Mouse (Mus musculus) hindbrain, embryonic 11.5 days (tissue): ENCODE results near the gene Ppara. TPM values are rescaled to one million over a fixed set of nuclear protein-coding genes. Genes with fewer than 3 reads are reported as not detected.
A peak's percentile ranks its signal among the peaks of the same experiment; 100 is the strongest.

Source experiments
- ATAC-seq: fragments of 200-750 bp; cut with Nextera tagmentation; 2 replicates; pipeline ENCODE4 v1.8.0; 2017; ENCODE audit warnings: mild to moderate bottlenecking, moderate TSS enrichment, moderate library complexity; ENCODE audit not compliant: low FRiP score
- DNase-seq: peaks from one replicate; pipeline ENCODE4 v3.0.0-alpha.2; 2015; ENCODE audit warnings: low spot score
- H3K27ac ChIP-seq: fragments of 300-500 bp; sonication (generic); 2 replicates; pipeline ENCODE4 v1.5.1; 2014; ENCODE audit warnings: mild to moderate bottlenecking, low read depth, low read length
- H3K27me3 ChIP-seq: fragments of 300-500 bp; sonication (generic); 2 replicates; pipeline ENCODE4 v1.6.1; 2014; ENCODE audit warnings: mild to moderate bottlenecking, low read length, moderate library complexity, mixed read lengths; ENCODE audit not compliant: control insufficient read depth, insufficient read depth
- H3K36me3 ChIP-seq: fragments of 300-500 bp; sonication (generic); 2 replicates; pipeline ENCODE4 v1.6.1; 2014; ENCODE audit warnings: mild to moderate bottlenecking, low read length, moderate library complexity, mixed read lengths; ENCODE audit not compliant: control insufficient read depth, insufficient read depth
- H3K4me1 ChIP-seq: fragments of 300-500 bp; sonication (generic); replicated peaks from 2 replicates; pipeline ENCODE4 v1.6.1; 2014; ENCODE audit warnings: low read length, mixed read lengths; ENCODE audit not compliant: control insufficient read depth, insufficient read depth
- H3K4me2 ChIP-seq: fragments of 300-500 bp; sonication (generic); replicated peaks from 2 replicates; pipeline ENCODE4 v1.6.1; 2014; ENCODE audit warnings: mild to moderate bottlenecking, low read depth, low read length
- H3K4me3 ChIP-seq: fragments of 300-500 bp; sonication (generic); 2 replicates; pipeline ENCODE4 v1.5.1; 2014; ENCODE audit warnings: low read depth, low read length
- H3K9ac ChIP-seq: fragments of 300-500 bp; sonication (generic); 2 replicates; pipeline ENCODE4 v1.6.1; 2014; ENCODE audit warnings: low read depth, low read length
- H3K9me3 ChIP-seq: fragments of 300-500 bp; sonication (generic); 2 replicates; pipeline ENCODE4 v1.6.1; 2016; ENCODE audit warnings: low read length; ENCODE audit not compliant: control insufficient read depth
- WGBS: fragments of 180-500 bp; shearing (Covaris S2); extraction: QIAGEN DNeasy Blood & Tissue Kit; methylation state at CpG from one replicate; pipeline ENCODE4 v1.1.7; 2014; 5-methylcytosine and 5-hydroxymethylcytosine counted together
- polyA plus RNA-seq: library from polyadenylated mRNA; unstranded; fragments of >200 nt; fragmentation: Nextera tagmentation; extraction: Ambion mirVana; gene quantifications from 2 replicates; pipeline ENCODE4 v1.2.1, GENCODE M21; 2014

The Ppara gene
- polyA plus RNA-seq, 1 experiment from 2014 or later, result 1.5 TPM

GRCm38 (mm10) chr15:85798676-85799075, 63.9 kb downstream of the Ppara start:
- 93% methylated on average over 8 of the region's 8 CpGs for WGBS
- Histone ChIP-seq H3K27me3 (no peaks in the 10 kb centered on the region), H3K4me3 (no peak overlapping the region), H3K36me3 (no peaks in the 10 kb centered on the region), H3K4me1 (no peaks in the 10 kb centered on the region), H3K4me2 (no peak overlapping the region), H3K9me3 (no peaks in the 10 kb centered on the region), H3K27ac (no peak overlapping the region), H3K9ac (no peak overlapping the region)
- ATAC-seq (no peak), DNase-seq (no peak)

DNA sequence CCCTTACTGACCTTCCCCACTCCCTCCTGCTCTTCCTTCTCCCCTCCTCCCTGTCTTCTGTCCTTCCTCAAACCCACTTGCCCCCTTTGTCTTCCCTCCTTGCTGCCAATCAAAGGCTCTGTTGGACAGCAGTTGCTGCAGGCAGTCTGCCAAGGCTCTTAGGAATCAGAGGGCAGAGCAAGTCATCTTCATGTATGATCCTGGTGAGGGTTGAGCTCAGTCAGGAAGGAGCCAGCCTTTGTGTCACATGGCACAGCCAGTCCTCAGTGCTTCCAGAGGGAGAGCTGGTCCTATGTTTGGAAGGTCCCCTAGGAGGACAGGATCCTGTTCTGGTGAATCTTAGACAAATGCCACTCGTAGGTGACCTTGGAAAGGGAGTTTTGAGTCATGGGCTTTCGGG, 68.1 kb downstream of the Ppara start:
- no peak overlapping the region for H3K4me3 ChIP-seq
- WGBS, result 94% methylated on average over 2 of the region's 2 CpGs
- H3K27ac ChIP-seq, result no peak overlapping the region
- H3K9me3 ChIP-seq, result no peaks in the 10 kb centered on the region
- DNase-seq (no peak), ATAC-seq (no peak)
- no peak overlapping the region for H3K4me2 ChIP-seq
- no peak overlapping the region for H3K9ac ChIP-seq
- no peaks in the 10 kb centered on the region for H3K36me3 ChIP-seq
- H3K27me3 ChIP-seq, result no peaks in the 10 kb centered on the region
- no peaks in the 10 kb centered on the region for H3K4me1 ChIP-seq

- H3K9me3 ChIP-seq, result no peaks in the 10 kb centered on the region
- peaks cover 2% of the 10 kb centered on the region; the same call in 1 of the 2 replicates for H3K4me1 ChIP-seq
- no peak for ATAC-seq
- no peak for DNase-seq
- H3K36me3 ChIP-seq, result no peaks in the 10 kb centered on the region
- no peak overlapping the region for H3K9ac ChIP-seq
- H3K4me3 ChIP-seq, result no peak overlapping the region
- no peaks in the 10 kb centered on the region for H3K27me3 ChIP-seq
- 81% methylated on average over 4 of the region's 4 CpGs for WGBS
- no peak overlapping the region for H3K27ac ChIP-seq
- H3K4me2 ChIP-seq, result no peak overlapping the region
These were observed 72.1 kb downstream of the Ppara start for GRCm38 (mm10) chr15:85806886-85807285.

DNA sequence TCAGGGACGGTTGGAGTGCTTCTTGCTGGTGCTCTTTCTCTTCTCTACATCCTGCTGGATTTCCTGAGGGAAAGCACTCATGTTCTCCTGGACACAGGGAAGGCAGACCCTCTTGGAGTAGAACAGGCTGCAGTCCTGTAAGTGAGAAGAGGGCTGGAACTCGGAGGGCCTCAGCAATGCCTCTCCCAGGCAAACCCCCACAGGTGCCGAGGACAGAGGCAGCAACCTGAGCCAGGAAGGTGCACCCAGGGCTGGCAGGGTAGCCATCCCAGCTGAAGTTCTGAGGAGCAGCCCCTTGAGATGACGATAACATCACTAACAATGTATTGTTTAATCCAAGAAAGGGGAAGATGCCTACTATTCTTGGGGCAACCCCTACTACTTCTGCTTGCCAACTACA, 72.6 kb downstream of the Ppara start:
- no peak for ATAC-seq
- Histone ChIP-seq H3K4me1 (peaks cover 2% of the 10 kb centered on the region; the same call in 1 of the 2 replicates), H3K27ac (no peak overlapping the region), H3K27me3 (no peaks in the 10 kb centered on the region), H3K9ac (no peak overlapping the region), H3K4me3 (no peak overlapping the region), H3K36me3 (no peaks in the 10 kb centered on the region), H3K4me2 (no peak overlapping the region), H3K9me3 (no peaks in the 10 kb centered on the region)
- DNase-seq, result no peak
- WGBS, result 81% methylated on average over 4 of the region's 4 CpGs

- WGBS, result 80% methylated on average over 6 of the region's 6 CpGs
- no peak overlapping the region for H3K9ac ChIP-seq
- H3K4me3 ChIP-seq, result no peak overlapping the region
- H3K27ac ChIP-seq, result no peak overlapping the region
- no peak for ATAC-seq
- H3K27me3 ChIP-seq, result no peaks in the 10 kb centered on the region
- H3K4me2 ChIP-seq, result no peak overlapping the region
- no peaks in the 10 kb centered on the region for H3K9me3 ChIP-seq
- H3K36me3 ChIP-seq, result no peaks in the 10 kb centered on the region
- DNase-seq, result no peak
- H3K4me1 ChIP-seq, result peaks cover 2% of the 10 kb centered on the region; the same call in 1 of the 2 replicates
These were observed 73.2 kb downstream of the Ppara start for GRCm38 (mm10) chr15:85808031-85808430.

- WGBS, result 46% methylated on average over 8 of the region's 8 CpGs
- Histone ChIP-seq H3K9ac (no peak overlapping the region), H3K4me1 (peaks cover 2% of the 10 kb centered on the region; the same call in 1 of the 2 replicates)
These were observed 73.7 kb downstream of the Ppara start for GRCm38 (mm10) chr15:85808434-85808833.

DNA sequence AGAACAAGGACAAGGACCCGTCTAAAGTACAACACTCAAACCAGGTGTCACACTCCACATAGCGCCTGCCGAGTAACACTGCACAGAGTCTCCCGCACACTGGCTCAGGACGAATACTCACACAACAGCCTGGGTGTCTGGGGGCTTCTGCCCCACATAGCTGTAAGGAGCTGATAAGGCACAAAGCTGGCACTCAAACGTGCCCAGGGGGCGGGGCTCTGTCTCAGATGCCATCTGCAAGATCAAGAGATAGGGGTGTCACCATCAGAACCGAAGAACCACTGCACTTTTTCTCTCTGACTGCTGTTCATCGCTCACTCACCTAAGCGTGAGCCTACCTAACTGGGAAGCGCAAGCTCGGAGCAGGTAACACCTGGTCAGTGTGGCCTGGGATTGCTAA, 74.3 kb downstream of the Ppara start:
- WGBS, result 86% methylated on average over 12 of the region's 12 CpGs
- DNase-seq (no peak), ATAC-seq (no peak)
- Histone ChIP-seq H3K27ac (no peak overlapping the region), H3K4me1 (peaks cover 2% of the 10 kb centered on the region; the same call in 1 of the 2 replicates), H3K9ac (no peak overlapping the region), H3K27me3 (no peaks in the 10 kb centered on the region), H3K4me3 (no peak overlapping the region), H3K4me2 (no peak overlapping the region), H3K9me3 (no peaks in the 10 kb centered on the region), H3K36me3 (no peaks in the 10 kb centered on the region)

More at GRCm38 (mm10) chr15:85808434-85808833, 73.7 kb downstream of the Ppara start:
- H3K4me3 ChIP-seq, result no peak overlapping the region
- no peaks in the 10 kb centered on the region for H3K36me3 ChIP-seq
- H3K9me3 ChIP-seq, result no peaks in the 10 kb centered on the region
- ATAC-seq, result no peak
- H3K4me2 ChIP-seq, result no peak overlapping the region
- no peak overlapping the region for H3K27ac ChIP-seq
- no peaks in the 10 kb centered on the region for H3K27me3 ChIP-seq
- DNase-seq, result no peak

GRCm38 (mm10) chr15:85810462-85810805, 75.7 kb downstream of the Ppara start:
- 88% methylated on average over 5 of the region's 5 CpGs for WGBS
- Histone ChIP-seq H3K9ac (peak overlapping the region; percentile 79; the same call in 1 of the 2 replicates), H3K27ac (no peak overlapping the region), H3K4me2 (peak overlapping the region; percentile 84; the same call in 1 of the 2 replicates), H3K27me3 (no peaks in the 10 kb centered on the region), H3K4me3 (no peak overlapping the region; the same call in 1 of the 2 replicates), H3K9me3 (no peaks in the 10 kb centered on the region), H3K4me1 (peaks cover 2% of the 10 kb centered on the region; the same call in 1 of the 2 replicates), H3K36me3 (no peaks in the 10 kb centered on the region)
- DNase-seq (no peak), ATAC-seq (no peak)

DNA sequence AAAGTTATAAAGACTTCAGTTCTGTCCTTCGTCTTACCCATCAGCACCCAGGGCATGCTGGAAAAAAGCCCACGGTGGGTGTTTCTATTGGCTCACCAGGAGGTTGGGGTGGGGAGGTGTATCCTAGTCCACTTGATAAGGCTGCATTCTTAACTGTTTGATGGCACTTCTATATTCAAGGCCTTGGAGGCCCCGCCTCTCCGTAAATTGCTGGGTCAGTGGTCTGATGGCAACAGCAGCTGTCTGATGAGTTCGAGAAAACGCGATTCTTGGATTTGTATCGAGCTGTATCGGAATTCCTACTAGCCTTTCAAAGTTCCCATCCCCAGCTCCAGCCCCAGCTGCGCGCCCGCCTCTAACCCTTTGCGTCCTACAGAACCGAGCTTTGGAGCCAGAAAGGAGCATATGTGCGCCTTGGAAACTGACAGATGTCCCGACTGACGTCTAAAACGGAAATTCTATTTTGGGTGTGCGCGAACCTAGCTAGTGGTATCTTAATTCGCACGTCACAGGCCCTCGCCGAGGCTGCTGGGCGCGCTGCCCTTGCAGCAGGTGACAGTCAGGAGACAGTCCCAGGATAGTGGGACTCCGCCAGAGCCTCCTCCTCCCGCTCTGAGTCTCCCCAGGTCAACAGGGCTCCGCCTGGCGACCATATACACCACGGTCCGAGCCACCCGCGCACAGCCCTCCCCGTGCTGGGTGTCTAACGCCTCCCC, 76.2 kb downstream of the Ppara start:
- no peaks in the 10 kb centered on the region for H3K9me3 ChIP-seq
- H3K4me3 ChIP-seq, result peak overlapping the region; percentile 80
- 6% methylated on average over 35 of the region's 36 CpGs for WGBS
- DNase-seq, result no peak
- ATAC-seq, result peak; percentile 90
- H3K9ac ChIP-seq, result peak overlapping the region; percentile 79
- H3K27ac ChIP-seq, result peak overlapping the region; percentile 61
- no peaks in the 10 kb centered on the region for H3K27me3 ChIP-seq
- peak overlapping the region; percentile 84 for H3K4me2 ChIP-seq
- H3K36me3 ChIP-seq, result no peaks in the 10 kb centered on the region
- H3K4me1 ChIP-seq, result peaks cover 2% of the 10 kb centered on the region; the same call in 1 of the 2 replicates
